Mouse (Mus musculus): Measurements from ENCODE around the gene Arhgef12. TPM values are rescaled to one million over a fixed set of nuclear protein-coding genes. Genes with fewer than 3 reads are reported as not detected.
"Not testable (repeated sequence)": the region's sequence is repeated elsewhere in the genome, so short reads cannot be mapped to it uniquely, and the experiment has no call there.

Arhgef12 gene
- total RNA-seq, 2 experiments from 2014 or later = 104 to 112 TPM

- peak; percentile 41 for DNase-seq
Observed at GRCm38 (mm10) chr9:43000595-43001250, 106.3 kb downstream of the Arhgef12 start.

DNA sequence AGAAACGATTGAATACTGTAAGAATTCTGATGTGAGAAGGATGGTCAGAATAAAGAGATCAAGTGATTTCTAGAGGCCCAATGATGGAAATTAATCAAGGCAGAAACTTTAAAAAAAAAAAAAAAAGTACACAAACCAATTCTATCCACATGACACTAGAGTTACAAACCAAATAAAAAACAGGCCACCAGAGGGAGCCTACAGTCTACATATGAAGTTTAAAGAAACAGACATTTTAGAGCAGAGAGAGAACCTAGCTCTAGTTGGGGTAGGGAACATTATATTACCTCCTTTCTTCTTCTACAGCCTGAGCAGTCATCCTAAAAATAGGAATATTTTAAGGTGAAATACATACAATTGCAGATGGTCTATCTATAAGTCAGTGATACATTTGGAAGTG lies 107.0 kb downstream of the Arhgef12 start:
- DNase-seq = peak; percentile 69

GRCm38 (mm10) chr9:42997526-42997925 lies 109.5 kb downstream of the Arhgef12 start:
- DNase-seq = no peak

GRCm38 (mm10) chr9:42995298-42995697 lies 111.7 kb downstream of the Arhgef12 start:
- DNase-seq = peak; percentile 8

- no peak for DNase-seq
Observed at GRCm38 (mm10) chr9:42994708-42995107, 112.3 kb downstream of the Arhgef12 start.

- DNase-seq = peak; percentile 25
Observed at GRCm38 (mm10) chr9:42993659-42994058, 113.4 kb downstream of the Arhgef12 start.

- DNase-seq = no peak
Observed at GRCm38 (mm10) chr9:42987988-42988387, 119.1 kb downstream of the Arhgef12 start.

DNA sequence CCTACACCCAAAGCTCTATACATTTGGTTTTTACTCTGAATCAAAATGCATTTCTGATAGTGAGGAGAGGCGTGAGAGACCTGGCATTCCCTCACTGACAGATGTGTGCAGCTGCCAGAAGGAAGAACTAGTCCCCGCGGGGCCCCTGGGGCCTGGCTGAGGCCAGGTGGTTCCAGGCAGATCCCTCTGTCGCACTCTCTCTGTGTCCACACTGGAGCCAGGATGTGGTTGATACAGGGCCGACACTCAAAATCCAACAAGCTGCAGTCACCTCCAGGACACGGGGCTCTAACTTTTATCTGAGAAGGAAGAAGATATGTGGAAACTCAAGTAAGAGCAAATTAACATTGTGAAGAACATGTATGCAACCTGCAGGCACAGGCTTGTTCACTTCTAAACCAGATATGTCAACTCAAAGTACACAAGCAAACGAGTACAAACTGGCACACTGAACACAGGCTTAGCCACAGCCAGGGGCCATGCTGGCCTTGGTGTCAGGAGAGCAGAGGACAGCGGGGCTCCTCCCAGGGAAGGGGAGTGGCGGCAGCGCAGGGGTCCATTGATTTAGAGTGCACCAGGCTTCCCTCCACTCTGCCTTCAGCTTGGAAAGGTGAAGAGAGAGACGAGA lies 138.0 kb downstream of the Arhgef12 start:
- DNase-seq = no peak

DNA sequence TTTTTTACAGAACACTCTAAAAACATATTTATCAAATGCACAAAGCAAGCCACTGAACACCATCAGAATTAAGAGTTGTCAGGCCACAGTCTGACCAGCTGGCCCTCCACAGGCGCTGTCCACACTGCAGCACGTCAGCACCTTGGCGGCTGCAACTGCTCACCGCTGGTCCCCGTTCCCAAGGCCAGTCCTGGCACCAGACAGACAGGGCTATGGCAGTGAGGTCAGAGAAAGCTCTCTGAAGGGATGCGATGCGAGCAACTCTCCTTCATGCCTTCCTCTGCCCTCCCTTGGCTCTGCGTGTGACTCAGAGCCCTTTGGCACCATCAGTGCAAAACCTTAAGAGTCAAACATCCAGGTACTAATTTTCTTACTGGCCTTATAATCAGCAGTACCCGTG lies 139.3 kb downstream of the Arhgef12 start:
- peak; percentile 61 for DNase-seq

GRCm38 (mm10) chr9:42964809-42965208 lies 142.2 kb downstream of the Arhgef12 start:
- not testable (repeated sequence) for DNase-seq

DNA sequence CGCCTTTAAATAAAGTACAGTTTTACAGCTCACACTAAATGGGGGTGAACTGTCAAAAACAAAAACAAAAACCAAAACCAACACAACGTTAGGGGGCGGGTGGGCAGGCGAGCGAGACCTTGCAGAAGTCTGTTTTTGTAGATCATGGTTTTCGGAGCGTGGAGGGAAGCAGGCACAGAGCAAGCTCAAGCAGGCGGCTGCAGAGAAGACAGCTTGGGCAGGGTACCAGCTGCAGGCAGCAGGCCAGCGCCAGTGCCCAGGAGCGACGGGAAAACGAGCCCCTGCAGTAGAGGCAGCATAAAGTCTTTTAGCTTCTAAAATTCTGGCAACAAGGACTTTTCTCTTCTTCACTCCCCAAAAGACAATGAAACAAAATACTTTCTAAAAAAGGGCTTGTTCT lies 142.7 kb downstream of the Arhgef12 start:
- DNase-seq = no peak

- DNase-seq = no peak
Observed at GRCm38 (mm10) chr9:42962506-42962905, 144.5 kb downstream of the Arhgef12 start.

DNA sequence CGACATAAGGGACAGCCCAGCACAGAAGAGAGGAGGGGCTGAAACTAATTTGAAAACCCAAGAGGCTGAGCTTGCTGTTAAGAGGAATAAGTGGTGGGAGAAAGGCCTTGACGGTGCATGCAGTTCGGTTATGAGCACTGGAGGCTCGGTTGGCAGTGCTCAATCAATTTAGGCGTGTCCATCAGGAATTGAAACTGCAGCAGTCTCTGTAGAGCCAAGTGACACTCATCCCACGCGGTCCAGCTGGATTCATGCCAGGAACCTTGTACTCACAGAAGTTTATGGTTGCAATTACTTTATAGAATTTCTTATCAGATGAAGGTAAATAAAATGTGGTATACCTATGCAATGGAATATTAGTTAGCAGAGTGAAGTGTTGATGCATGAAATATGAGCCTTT lies 148.6 kb downstream of the Arhgef12 start:
- DNase-seq = peak; percentile 47

DNA sequence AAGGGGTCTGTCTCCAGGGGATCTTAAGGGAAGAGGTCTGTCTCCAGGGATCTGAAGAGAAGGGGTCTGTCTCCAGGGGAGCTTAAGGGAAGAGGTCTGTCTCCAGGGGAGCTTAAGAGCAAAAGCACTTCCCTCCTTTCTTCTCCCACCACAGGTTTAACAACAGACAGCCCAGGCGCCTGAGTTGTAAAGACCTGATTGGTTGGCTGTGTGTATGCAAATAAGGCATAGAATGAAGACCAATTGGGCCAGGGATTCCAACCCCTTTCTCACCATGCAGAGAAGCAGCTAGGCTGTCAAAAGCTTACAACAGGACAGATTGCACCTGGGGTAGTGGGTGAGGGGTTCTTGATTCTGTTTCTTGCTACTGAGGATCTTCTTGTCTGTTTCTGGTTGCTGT lies 158.7 kb downstream of the Arhgef12 start:
- no peak for DNase-seq

GRCm38 (mm10) chr9:42945174-42945573 lies 161.9 kb downstream of the Arhgef12 start:
- DNase-seq = no peak

DNA sequence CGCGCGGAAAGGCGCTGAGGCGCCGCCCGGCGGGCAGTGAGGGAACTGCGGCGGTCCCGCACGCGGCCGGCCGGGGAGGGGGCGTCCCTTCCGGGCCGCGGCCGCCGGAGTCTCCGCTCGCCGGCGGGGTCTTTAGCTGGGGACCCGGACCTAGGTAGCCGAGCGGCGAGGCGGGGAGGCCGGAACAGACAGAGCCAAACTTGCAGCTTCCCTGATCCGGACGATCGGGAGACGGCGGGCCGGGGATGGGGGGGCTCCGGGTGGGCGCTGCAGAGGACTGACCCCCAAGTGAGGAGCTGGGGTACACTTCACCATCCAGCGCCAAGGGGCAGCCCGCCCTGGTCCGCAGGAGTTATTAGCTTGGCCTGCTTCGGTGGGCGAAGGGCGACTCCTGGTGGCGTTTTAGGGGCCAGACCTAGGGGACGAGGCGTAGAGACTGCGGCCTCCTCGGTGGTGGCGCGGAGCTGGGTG lies 162.5 kb downstream of the Arhgef12 start:
- DNase-seq = peak; percentile 92

GRCm38 (mm10) chr9:42943781-42944535 lies 163.1 kb downstream of the Arhgef12 start, which contains the start of gene Grik4:
Gene Grik4, minus strand, starts transcription at chr9:42944493.
- DNase-seq = peak; percentile 35

GRCm38 (mm10) chr9:42943057-42943529 lies 163.9 kb downstream of the Arhgef12 start:
- DNase-seq = peak; percentile 19

GRCm38 (mm10) chr9:42942148-42942547 lies 164.9 kb downstream of the Arhgef12 start:
- DNase-seq = no peak

- DNase-seq = no peak
Observed at GRCm38 (mm10) chr9:42932146-42932545, 174.9 kb downstream of the Arhgef12 start.

DNA sequence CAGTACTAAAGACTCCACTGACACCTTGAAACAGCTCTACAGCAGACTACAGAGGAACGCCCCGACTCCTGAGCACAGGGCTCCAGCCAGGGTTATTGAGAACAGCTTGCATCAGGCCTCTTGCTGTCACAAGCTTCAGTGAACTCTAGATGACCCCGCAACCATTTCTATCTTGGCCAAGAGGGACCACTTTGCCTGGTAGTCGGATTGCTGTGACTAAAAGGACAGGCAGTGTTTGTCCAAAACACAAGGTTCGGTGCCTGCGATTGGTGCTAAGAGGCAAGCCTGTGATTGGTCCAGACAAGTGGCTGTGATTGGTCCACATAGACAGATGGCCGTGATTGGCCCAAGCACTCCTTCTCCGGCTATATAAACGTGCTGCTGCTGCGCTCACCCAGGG lies 179.5 kb downstream of the Arhgef12 start:
- no peak for DNase-seq

- DNase-seq = no peak
Observed at GRCm38 (mm10) chr9:42926564-42926963, 180.5 kb downstream of the Arhgef12 start.

- DNase-seq = no peak
Observed at GRCm38 (mm10) chr9:42921830-42922229, 185.2 kb downstream of the Arhgef12 start.

Measured in adrenal gland, postnatal 10 days (tissue).